Mouse (Mus musculus): ENCODE measurements around the gene Pole3. TPM values are rescaled to one million over a fixed set of nuclear protein-coding genes. Genes with fewer than 3 reads are reported as not detected.

Pole3 gene
- total and polyA plus RNA-seq, 2 experiments from 2014 or later, result 19.0 to 70.0 TPM

- H3K36me3 ChIP-seq (ENCODE audit: insufficient read depth, low read length), result peaks cover 18% of the 10 kb centered on the region
- ATAC-seq, result no peak
- no peak overlapping the region for H3K4me2 ChIP-seq (ENCODE audit: low read depth, low read length)
- TF ChIP-seq CTCF (IDR thresholded peaks at IDR 0.05; ENCODE audit: low read depth), result no peak
- H3K4me1 ChIP-seq (ENCODE audit: insufficient read depth, low read length), result no peaks in the 10 kb centered on the region
- no peaks in the 10 kb centered on the region for H3K9me3 ChIP-seq (ENCODE audit: low read length)
- H3K27me3 ChIP-seq (ENCODE audit: insufficient read depth, low read length), result no peaks in the 10 kb centered on the region
- H3K4me3 ChIP-seq (ENCODE audit: low read length), result no peak overlapping the region
- no peak overlapping the region for H3K27ac ChIP-seq
- WGBS, result 81% methylated on average over 3 of the region's 3 CpGs
- no peak overlapping the region for H3K9ac ChIP-seq (replicated peaks; ENCODE audit: low read length)
- no peak for DNase-seq (ENCODE audit: low spot score)
Observed at GRCm38 (mm10) chr4:62505991-62506390, 18.9 kb downstream of the Pole3 start.

- no peak for TF ChIP-seq CTCF (IDR thresholded peaks at IDR 0.05; ENCODE audit: low read depth)
- Histone ChIP-seq H3K9ac (replicated peaks; ENCODE audit: low read length) (peak within 1 kb of the TSS; percentile 76), H3K27me3 (ENCODE audit: insufficient read depth, low read length) (no peaks in the 10 kb centered on the region), H3K4me2 (ENCODE audit: low read depth, low read length) (peak within 1 kb of the TSS; percentile 81), H3K4me3 (ENCODE audit: low read length) (peak within 1 kb of the TSS; percentile 71), H3K27ac (peak within 1 kb of the TSS; percentile 69; the same call in 1 of the 2 replicates), H3K4me1 (ENCODE audit: insufficient read depth, low read length) (no peaks in the 10 kb centered on the region), H3K9me3 (ENCODE audit: low read length) (no peaks in the 10 kb centered on the region), H3K36me3 (ENCODE audit: insufficient read depth, low read length) (peaks cover 4% of the 10 kb centered on the region; the same call in 1 of the 2 replicates)
- DNase-seq (ENCODE audit: low spot score) (no peak), ATAC-seq (no peak)
- 84% methylated on average over 3 of the region's 3 CpGs for WGBS
Observed at GRCm38 (mm10) chr4:62503374-62503970, 21.4 kb downstream of the Pole3 start, which contains the start of gene Hdhd3. Hdhd3 (minus strand) TSS chr4:62503467.

- H3K4me2 ChIP-seq (ENCODE audit: low read depth, low read length), result no peak overlapping the region
- no peaks in the 10 kb centered on the region for H3K27me3 ChIP-seq (ENCODE audit: insufficient read depth, low read length)
- H3K4me3 ChIP-seq (ENCODE audit: low read length), result no peak overlapping the region
- no peak overlapping the region for H3K27ac ChIP-seq
- 82% methylated on average over 7 of the region's 7 CpGs for WGBS
- no peaks in the 10 kb centered on the region for H3K9me3 ChIP-seq (ENCODE audit: low read length)
- ATAC-seq (no peak), DNase-seq (ENCODE audit: low spot score) (no peak)
- H3K4me1 ChIP-seq (ENCODE audit: insufficient read depth, low read length), result no peaks in the 10 kb centered on the region
- TF ChIP-seq CTCF (IDR thresholded peaks at IDR 0.05; ENCODE audit: low read depth), result no peak
- H3K9ac ChIP-seq (replicated peaks; ENCODE audit: low read length), result no peak overlapping the region
- peaks cover 8% of the 10 kb centered on the region; the same call in 1 of the 2 replicates for H3K36me3 ChIP-seq (ENCODE audit: insufficient read depth, low read length)
Observed at GRCm38 (mm10) chr4:62502969-62503368, 21.9 kb downstream of the Pole3 start.

- 2% methylated on average over 38 of the region's 38 CpGs for WGBS
- H3K4me2 ChIP-seq (ENCODE audit: low read depth, low read length), result peak overlapping the region; percentile 81
- no peaks in the 10 kb centered on the region for H3K27me3 ChIP-seq (ENCODE audit: insufficient read depth, low read length)
- ATAC-seq, result peak; percentile 96
- H3K4me1 ChIP-seq (ENCODE audit: insufficient read depth, low read length), result no peaks in the 10 kb centered on the region
- H3K36me3 ChIP-seq (ENCODE audit: insufficient read depth, low read length), result peaks cover 8% of the 10 kb centered on the region; the same call in 1 of the 2 replicates
- H3K27ac ChIP-seq, result peak overlapping the region; percentile 69; the same call in 1 of the 2 replicates
- no peak for TF ChIP-seq CTCF (IDR thresholded peaks at IDR 0.05; ENCODE audit: low read depth)
- H3K9ac ChIP-seq (replicated peaks; ENCODE audit: low read length), result peak overlapping the region; percentile 76
- H3K4me3 ChIP-seq (ENCODE audit: low read length), result peak overlapping the region; percentile 71
- H3K9me3 ChIP-seq (ENCODE audit: low read length), result no peaks in the 10 kb centered on the region
- peak; percentile 94 for DNase-seq (ENCODE audit: low spot score)
Observed at GRCm38 (mm10) chr4:62501964-62502732, 22.7 kb downstream of the Pole3 start.

GRCm38 (mm10) chr4:62501534-62501933 is 23.3 kb downstream of the Pole3 start:
- no peaks in the 10 kb centered on the region for H3K27me3 ChIP-seq (ENCODE audit: insufficient read depth, low read length)
- under 1% methylated on average over 7 of the region's 7 CpGs for WGBS

GRCm38 (mm10) chr4:62500799-62501198 is 24.1 kb downstream of the Pole3 start:
- H3K4me2 ChIP-seq (ENCODE audit: low read depth, low read length), result 0 out of 2 replicates have a peak overlapping the region, but pooled peaks have one; percentile 81
- no peak for TF ChIP-seq CTCF (IDR thresholded peaks at IDR 0.05; ENCODE audit: low read depth)
- H3K4me3 ChIP-seq (ENCODE audit: low read length), result no peak overlapping the region
- H3K9ac ChIP-seq (replicated peaks; ENCODE audit: low read length), result no peak overlapping the region
- H3K9me3 ChIP-seq (ENCODE audit: low read length), result no peaks in the 10 kb centered on the region
- H3K27me3 ChIP-seq (ENCODE audit: insufficient read depth, low read length), result no peaks in the 10 kb centered on the region
- H3K36me3 ChIP-seq (ENCODE audit: insufficient read depth, low read length), result peaks cover 8% of the 10 kb centered on the region; the same call in 1 of the 2 replicates
- H3K4me1 ChIP-seq (ENCODE audit: insufficient read depth, low read length), result 0 out of 2 replicates have a peak, but pooled peaks cover 4% of the 10 kb centered on the region
- DNase-seq (ENCODE audit: low spot score) (no peak), ATAC-seq (no peak)
- WGBS, result 90% methylated on average over 4 of the region's 4 CpGs
- H3K27ac ChIP-seq, result no peak overlapping the region

More at GRCm38 (mm10) chr4:62501534-62501933, 23.3 kb downstream of the Pole3 start:
- ATAC-seq, result no peak
- DNase-seq (ENCODE audit: low spot score), result peak; percentile 26
- Histone ChIP-seq H3K4me3 (ENCODE audit: low read length) (peak overlapping the region; percentile 71), H3K36me3 (ENCODE audit: insufficient read depth, low read length) (peaks cover 8% of the 10 kb centered on the region; the same call in 1 of the 2 replicates), H3K9me3 (ENCODE audit: low read length) (no peaks in the 10 kb centered on the region), H3K4me2 (ENCODE audit: low read depth, low read length) (peak overlapping the region; percentile 81), H3K4me1 (ENCODE audit: insufficient read depth, low read length) (no peaks in the 10 kb centered on the region), H3K9ac (replicated peaks; ENCODE audit: low read length) (peak overlapping the region; percentile 76), H3K27ac (peak overlapping the region; percentile 69; the same call in 1 of the 2 replicates)
- no peak for TF ChIP-seq CTCF (IDR thresholded peaks at IDR 0.05; ENCODE audit: low read depth)
